Mouse (Mus musculus) CH12.LX (cell line): Measurements from ENCODE around the gene Gm10272. TPM values are rescaled to one million over a fixed set of nuclear protein-coding genes. Genes with fewer than 3 reads are reported as not detected.
"Not testable (repeated sequence)": the region's sequence is repeated elsewhere in the genome, so short reads cannot be mapped to it uniquely, and the experiment has no call there.

Source experiments
- DNase-seq: peaks from one replicate; pipeline ENCODE4 v3.0.0-alpha.2; 2013; ENCODE audit errors: extremely low read depth
- H3K27ac ChIP-seq: 2 replicates; pipeline ENCODE4 v1.5.1; 2012; ENCODE audit warnings: low read depth, mild to moderate bottlenecking, control low read depth, moderate library complexity; ENCODE audit not compliant: insufficient read depth
- H3K27me3 ChIP-seq: replicated peaks from 2 replicates; pipeline ENCODE3; 2012; ENCODE audit warnings: inconsistent platforms
- H3K36me3 ChIP-seq, 2 experiments: replicated peaks in 1 of 2; 2 replicates each; pipeline versions ENCODE3 to v1.6.1; 2012; ENCODE audit warnings: inconsistent platforms in 1 of 2, low read length in 1 of 2, mild to moderate bottlenecking in 1 of 2, mixed read lengths in 1 of 2, moderate library complexity in 1 of 2; ENCODE audit not compliant: control insufficient read depth in 1 of 2, insufficient read depth in 1 of 2
- H3K4me1 ChIP-seq, 2 experiments: 2 replicates each; pipeline ENCODE4 v1.6.1; 2012; ENCODE audit warnings: inconsistent platforms in 1 of 2, moderate library complexity in 1 of 2; ENCODE audit not compliant: insufficient read depth in 2 of 2, control insufficient read depth in 1 of 2
- H3K4me2 ChIP-seq: 2 replicates; pipeline ENCODE4 v1.6.1; 2012; ENCODE audit warnings: low read depth, mild to moderate bottlenecking, control low read depth; ENCODE audit not compliant: poor library complexity, insufficient read depth, severe bottlenecking
- H3K4me3 ChIP-seq, 3 experiments: fragments of 150-350 bp in 1 of 3; sonication (generic) in 1 of 3; replicated peaks in 1 of 3; 2 replicates each; pipeline versions ENCODE3 to v1.5.1; 2011 to 2012; ENCODE audit warnings: low read depth in 2 of 3, low read length in 2 of 3, mild to moderate bottlenecking in 2 of 3, moderate library complexity in 2 of 3, control low read depth in 1 of 3, improper control_type of control experiment in 1 of 3, inconsistent platforms in 1 of 3, mixed read lengths in 1 of 3; ENCODE audit not compliant: poor library complexity in 1 of 3
- H3K79me2 ChIP-seq: replicated peaks from 2 replicates; pipeline ENCODE4 v1.6.1; 2012; ENCODE audit warnings: mild to moderate bottlenecking, moderate library complexity; ENCODE audit not compliant: control insufficient read depth, poor library complexity, insufficient read depth, severe bottlenecking; ENCODE audit errors: extremely low read depth
- H3K9ac ChIP-seq: 2 replicates; pipeline ENCODE4 v1.6.1; 2012; ENCODE audit warnings: low read depth, mild to moderate bottlenecking, control low read depth, moderate library complexity; ENCODE audit not compliant: insufficient read depth
- H3K9me3 ChIP-seq: replicated peaks from 2 replicates; pipeline ENCODE3; 2012; ENCODE audit warnings: low read length, inconsistent platforms, mixed read lengths
- CTCF ChIP-seq, 2 experiments: IDR thresholded peaks in 1 of 2; conservative IDR thresholded peaks in 1 of 2; 2 replicates each; pipeline ENCODE4 v1.5.1; 2011 to 2012; ENCODE audit warnings: low read depth in 2 of 2, low read length in 2 of 2, improper control_type of control experiment in 1 of 2, inconsistent platforms in 1 of 2, mild to moderate bottlenecking in 1 of 2, moderate library complexity in 1 of 2
- JUND ChIP-seq: conservative IDR thresholded peaks from 2 replicates; pipeline ENCODE4 v1.6.1; 2011; ENCODE audit warnings: low read depth, low read length, improper control_type of control experiment
- MAFK ChIP-seq: IDR thresholded peaks from 2 replicates; pipeline ENCODE4 v1.6.1; 2011; ENCODE audit warnings: low read length, improper control_type of control experiment; ENCODE audit not compliant: insufficient replicate concordance
- MYC ChIP-seq: IDR thresholded peaks from 2 replicates; pipeline ENCODE4 v1.6.1; 2011; ENCODE audit warnings: low read depth, mild to moderate bottlenecking, improper control_type of control experiment, low read length
- RAD21 ChIP-seq: IDR thresholded peaks from 2 replicates; pipeline ENCODE4 v1.6.1; 2011; ENCODE audit warnings: low read depth, mild to moderate bottlenecking, low read length, improper control_type of control experiment, moderate library complexity
- SMC3 ChIP-seq: IDR thresholded peaks from 2 replicates; pipeline ENCODE4 v1.6.1; 2011; ENCODE audit warnings: low read depth, low read length, improper control_type of control experiment
- dilution Hi-C: fragments of 300-500 bp; cut with MboI; formaldehyde crosslinking; loops from 2 replicates; pipeline ENCODE4 v1.14.3; 2020; ENCODE audit warnings: low sequenced_read_pairs; ENCODE audit not compliant: extremely low pct_unique_long_range_greater_than_20kb, extremely low pct_ligation_motif_present
- in situ Hi-C: fragments of 300-500 bp; cut with MboI; formaldehyde crosslinking; loops from 3 replicates; pipeline ENCODE4 v1.14.3; 2019; ENCODE audit warnings: low sequenced_read_pairs, low pct_ligation_motif_present, low pct_unique_long_range_greater_than_20kb, mixed read lengths
- polyA plus RNA-seq: library from polyadenylated mRNA; unstranded; fragments of >175 nt; gene quantifications from 2 replicates; pipeline ENCODE4 v1.2.1, GENCODE M21; 2012; ENCODE audit warnings: low read depth; ENCODE audit not compliant: insufficient read length
- total RNA-seq, 2 experiments: library from RNA; depleted of rRNA; stranded (reverse); fragments of 300-350 nt in 1 of 2; fragments of >200 nt in 1 of 2; gene quantifications; 2 replicates each; pipeline ENCODE4 v1.2.3; 2012 to 2014

Gene Gm10272
- total and polyA plus RNA-seq, 3 experiments: not detected

- peaks cover 18% of the 10 kb centered on the region for H3K9me3 ChIP-seq
- H3K4me3 ChIP-seq, H3K4me1 ChIP-seq, H3K36me3 ChIP-seq, dilution Hi-C loops, H3K27ac ChIP-seq, DNase-seq, H3K9ac ChIP-seq, in situ Hi-C loops, H3K4me2 ChIP-seq, H3K79me2 ChIP-seq: not testable (repeated sequence)
- peaks cover 19% of the 10 kb centered on the region for H3K27me3 ChIP-seq
Observed at GRCm38 (mm10) chr10:77751254-77751653, 44.8 kb downstream of the Gm10272 start, which contains the start of gene Gm9736. Gene Gm9736, minus strand, starts transcription at chr10:77751354.

DNA sequence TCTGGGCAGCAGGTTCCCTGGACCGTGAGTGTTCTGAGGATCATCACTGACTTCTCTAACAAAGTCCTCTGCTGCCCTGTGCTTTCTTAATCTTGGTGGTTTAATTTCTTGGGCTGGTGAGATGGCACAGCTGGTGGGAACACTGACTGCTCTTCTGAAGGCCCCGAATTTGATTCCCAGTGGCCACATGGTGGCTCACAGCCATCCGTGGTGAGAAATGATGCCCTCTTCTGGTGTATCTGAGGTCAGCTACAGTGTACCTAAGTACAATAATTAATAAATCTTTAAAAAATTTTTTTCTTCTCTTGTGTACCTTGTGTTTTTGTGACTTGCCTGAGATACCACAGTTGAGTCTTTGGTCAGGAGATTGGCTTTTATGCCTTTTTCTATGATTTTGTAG is 45.9 kb downstream of the Gm10272 start:
- H3K4me2 ChIP-seq, H3K36me3 ChIP-seq, dilution Hi-C loops, H3K27ac ChIP-seq, H3K79me2 ChIP-seq, H3K4me3 ChIP-seq, H3K4me1 ChIP-seq, H3K9ac ChIP-seq, in situ Hi-C loops: not testable (repeated sequence)
- TF ChIP-seq RAD21 (peak; percentile 13), SMC3 (peak; percentile 54), CTCF (conservative IDR thresholded peaks at IDR 0.05 in 1 of 2, IDR thresholded peaks at IDR 0.05 in 1 of 2; ENCODE audit: low read depth in 2 of 2, low read length in 2 of 2) (peak in 1 of 2 experiments; percentile 71; a peak in 2 of 4 replicates)
- peaks cover 16% of the 10 kb centered on the region for H3K9me3 ChIP-seq
- peaks cover 23% of the 10 kb centered on the region for H3K27me3 ChIP-seq
- peak; percentile 15 for DNase-seq

DNA sequence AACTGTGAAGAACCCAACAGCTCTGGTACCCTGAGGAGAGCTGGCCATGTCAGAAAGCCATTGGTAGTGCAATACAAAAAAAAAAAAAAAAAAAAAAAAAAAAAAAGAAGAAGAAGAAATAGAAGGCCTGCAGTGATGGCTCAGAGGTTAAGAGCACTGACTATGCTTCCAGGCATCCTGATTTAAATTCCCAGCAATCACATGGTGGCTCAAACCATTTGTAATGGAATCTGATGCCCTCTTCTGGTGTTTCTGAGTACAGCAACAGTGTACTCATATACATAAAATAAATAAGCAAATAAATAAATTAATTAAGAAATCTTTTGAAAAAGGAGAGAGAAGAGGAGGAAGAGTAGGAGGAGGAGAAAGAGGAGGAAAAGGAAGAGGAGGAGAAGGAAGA is 47.0 kb downstream of the Gm10272 start:
- Histone ChIP-seq H3K27ac (no peak overlapping the region), H3K9me3 (peaks cover 7% of the 10 kb centered on the region), H3K4me3 (no peak overlapping the region), H3K4me2 (peak overlapping the region; percentile 26; the same call in 1 of the 2 replicates), H3K36me3 (no peaks in the 10 kb centered on the region), H3K79me2 (no peaks in the 10 kb centered on the region), H3K27me3 (peaks cover 34% of the 10 kb centered on the region), H3K9ac (no peak overlapping the region), H3K4me1 (no peaks in the 10 kb centered on the region)
- dilution Hi-C loops (no loop called here), in situ Hi-C loops (no loop called here)
- DNase-seq: no peak
- TF ChIP-seq MYC: 0 out of 2 replicates have a peak, but pooled peaks have one; percentile 23
- TF ChIP-seq MAFK: no peak
- TF ChIP-seq CTCF (conservative IDR thresholded peaks at IDR 0.05 in 1 of 2, IDR thresholded peaks at IDR 0.05 in 1 of 2; ENCODE audit: low read depth in 2 of 2, low read length in 2 of 2): peak in 1 of 2 experiments; percentile 51; a peak in 2 of 4 replicates
- no peak for TF ChIP-seq JUND
- peak; percentile 39 for TF ChIP-seq SMC3
- TF ChIP-seq RAD21: peak; percentile 49

Other genes with a start within 250 kb of the Gm10272 start
Only the 20 nearest of the 30 such genes appear.
- 54.4 and 57.2 TPM in 2 replicates for gene Sumo3, start 100.5 kb upstream of the Gm10272 start, total RNA-seq (2012; rRNA removed)
- gene Sumo3, start 100.5 kb upstream of the Gm10272 start, total RNA-seq (2014; rRNA removed): 81.2 TPM in 2 replicates
- 87.9 and 130 TPM in 2 replicates for gene Sumo3, start 100.5 kb upstream of the Gm10272 start, polyA plus RNA-seq
- 0.55 TPM in 1 of 2 replicates, not detected in the other for gene Gm49325, start 100.4 kb upstream of the Gm10272 start, total RNA-seq (2012; rRNA removed)
- 1.1 TPM in 1 of 2 replicates, not detected in the other for gene Gm49325, start 100.4 kb upstream of the Gm10272 start, total RNA-seq (2014; rRNA removed)
- 26.9 and 54.0 TPM in 2 replicates for gene Gm49325, start 100.4 kb upstream of the Gm10272 start, polyA plus RNA-seq
- gene Ube2g2, start 84.4 kb upstream of the Gm10272 start, total RNA-seq (2012; rRNA removed): 28.7 and 41.2 TPM in 2 replicates
- gene Ube2g2, start 84.4 kb upstream of the Gm10272 start, total RNA-seq (2014; rRNA removed): 32.6 and 40.8 TPM in 2 replicates
- gene Ube2g2, start 84.4 kb upstream of the Gm10272 start, polyA plus RNA-seq: 59.4 and 72.2 TPM in 2 replicates
- gene Tspear, start 20.1 kb upstream of the Gm10272 start, total RNA-seq (2012; rRNA removed): 0.17 and 0.42 TPM in 2 replicates
- gene Tspear, start 20.1 kb upstream of the Gm10272 start, total RNA-seq (2014; rRNA removed): 0.09 TPM in 1 of 2 replicates, not detected in the other
- 0.11 TPM in 1 of 2 replicates, not detected in the other for gene Tspear, start 20.1 kb upstream of the Gm10272 start, polyA plus RNA-seq
- gene Gm19402, start 15.9 kb upstream of the Gm10272 start, total RNA-seq (2012; rRNA removed): not detected in 2 replicates
- gene Gm19402, start 15.9 kb upstream of the Gm10272 start, total RNA-seq (2014; rRNA removed): not detected in 2 replicates
- not detected in 2 replicates for gene Gm19402, start 15.9 kb upstream of the Gm10272 start, polyA plus RNA-seq
- gene Gm9508, start 9.4 kb upstream of the Gm10272 start, total RNA-seq (2012; rRNA removed): not detected in 2 replicates
- gene Gm9508, start 9.4 kb upstream of the Gm10272 start, total RNA-seq (2014; rRNA removed): not detected in 2 replicates
- gene Gm9508, start 9.4 kb upstream of the Gm10272 start, polyA plus RNA-seq: not detected in 2 replicates
- gene Gm10024, start 4.8 kb downstream of the Gm10272 start, total RNA-seq (2012; rRNA removed): not detected in 2 replicates
- gene Gm10024, start 4.8 kb downstream of the Gm10272 start, total RNA-seq (2014; rRNA removed): not detected in 2 replicates
- not detected in 2 replicates for gene Gm10024, start 4.8 kb downstream of the Gm10272 start, polyA plus RNA-seq
- gene Gm10142, start 9.2 kb downstream of the Gm10272 start, total RNA-seq (2012; rRNA removed): not detected in 2 replicates
- gene Gm10142, start 9.2 kb downstream of the Gm10272 start, total RNA-seq (2014; rRNA removed): not detected in 2 replicates
- gene Gm10142, start 9.2 kb downstream of the Gm10272 start, polyA plus RNA-seq: not detected in 2 replicates
- not detected in 2 replicates for gene Krtap12-1, start 14.0 kb downstream of the Gm10272 start, total RNA-seq (2012; rRNA removed)
- not detected in 2 replicates for gene Krtap12-1, start 14.0 kb downstream of the Gm10272 start, total RNA-seq (2014; rRNA removed)
- not detected in 2 replicates for gene Krtap12-1, start 14.0 kb downstream of the Gm10272 start, polyA plus RNA-seq
- not detected in 2 replicates for gene Gm10100, start 19.9 kb downstream of the Gm10272 start, total RNA-seq (2012; rRNA removed)
- not detected in 2 replicates for gene Gm10100, start 19.9 kb downstream of the Gm10272 start, total RNA-seq (2014; rRNA removed)
- not detected in 2 replicates for gene Gm10100, start 19.9 kb downstream of the Gm10272 start, polyA plus RNA-seq
- gene Gm18596, start 36.0 kb downstream of the Gm10272 start, total RNA-seq (2012; rRNA removed): not detected in 2 replicates
- gene Gm18596, start 36.0 kb downstream of the Gm10272 start, total RNA-seq (2014; rRNA removed): not detected in 2 replicates
- gene Gm18596, start 36.0 kb downstream of the Gm10272 start, polyA plus RNA-seq: not detected in 2 replicates
- not detected in 2 replicates for gene Gm9736, start 44.7 kb downstream of the Gm10272 start, total RNA-seq (2012; rRNA removed)
- gene Gm9736, start 44.7 kb downstream of the Gm10272 start, total RNA-seq (2014; rRNA removed): not detected in 2 replicates
- not detected in 2 replicates for gene Gm9736, start 44.7 kb downstream of the Gm10272 start, polyA plus RNA-seq
- gene Gm3233, start 53.1 kb downstream of the Gm10272 start, total RNA-seq (2012; rRNA removed): not detected in 2 replicates
- not detected in 2 replicates for gene Gm3233, start 53.1 kb downstream of the Gm10272 start, total RNA-seq (2014; rRNA removed)
- gene Gm3233, start 53.1 kb downstream of the Gm10272 start, polyA plus RNA-seq: not detected in 2 replicates
- gene Gm3238, start 64.7 kb downstream of the Gm10272 start, total RNA-seq (2012; rRNA removed): not detected in 2 replicates
- gene Gm3238, start 64.7 kb downstream of the Gm10272 start, total RNA-seq (2014; rRNA removed): not detected in 2 replicates
- gene Gm3238, start 64.7 kb downstream of the Gm10272 start, polyA plus RNA-seq: not detected in 2 replicates
- not detected in 2 replicates for gene Gm7138, start 70.3 kb downstream of the Gm10272 start, total RNA-seq (2012; rRNA removed)
- not detected in 2 replicates for gene Gm7138, start 70.3 kb downstream of the Gm10272 start, total RNA-seq (2014; rRNA removed)
- not detected in 2 replicates for gene Gm7138, start 70.3 kb downstream of the Gm10272 start, polyA plus RNA-seq
- not detected in 2 replicates for gene Gm3250, start 75.9 kb downstream of the Gm10272 start, total RNA-seq (2012; rRNA removed)
- gene Gm3250, start 75.9 kb downstream of the Gm10272 start, total RNA-seq (2014; rRNA removed): not detected in 2 replicates
- gene Gm3250, start 75.9 kb downstream of the Gm10272 start, polyA plus RNA-seq: not detected in 2 replicates
- gene Gm7137, start 81.6 kb downstream of the Gm10272 start, total RNA-seq (2012; rRNA removed): not detected in 2 replicates
- gene Gm7137, start 81.6 kb downstream of the Gm10272 start, total RNA-seq (2014; rRNA removed): not detected in 2 replicates
- gene Gm7137, start 81.6 kb downstream of the Gm10272 start, polyA plus RNA-seq: not detected in 2 replicates
- gene Gm9639, start 88.5 kb downstream of the Gm10272 start, total RNA-seq (2012; rRNA removed): not detected in 2 replicates
- gene Gm9639, start 88.5 kb downstream of the Gm10272 start, total RNA-seq (2014; rRNA removed): not detected in 2 replicates
- gene Gm9639, start 88.5 kb downstream of the Gm10272 start, polyA plus RNA-seq: not detected in 2 replicates
- not detected in 2 replicates for gene Gm19668, start 92.5 kb downstream of the Gm10272 start, total RNA-seq (2012; rRNA removed)
- not detected in 2 replicates for gene Gm19668, start 92.5 kb downstream of the Gm10272 start, total RNA-seq (2014; rRNA removed)
- not detected in 2 replicates for gene Gm19668, start 92.5 kb downstream of the Gm10272 start, polyA plus RNA-seq
- not detected in 2 replicates for gene Gm9507, start 105.2 kb downstream of the Gm10272 start, total RNA-seq (2012; rRNA removed)
- not detected in 2 replicates for gene Gm9507, start 105.2 kb downstream of the Gm10272 start, total RNA-seq (2014; rRNA removed)
- not detected in 2 replicates for gene Gm9507, start 105.2 kb downstream of the Gm10272 start, polyA plus RNA-seq